Mouse (Mus musculus) myocyte (in vitro differentiated cells): ENCODE measurements at regions not wholly inside any gene's neighbourhood (a gene's known extent, or its start where the extent isn't known, plus 50 kb on each side); places are given as distances from the start of the nearest gene placed in this dataset.
"Not testable (repeated sequence)": the region's sequence is repeated elsewhere in the genome, so short reads cannot be mapped to it uniquely, and the experiment has no call there.

Experiments used
- H3K27me3 ChIP-seq: one replicate; pipeline ENCODE4 v1.6.1; 2011; ENCODE audit not compliant: control insufficient read depth, insufficient read depth, insufficient read length
- H3K36me3 ChIP-seq: one replicate; pipeline ENCODE4 v1.6.1; 2011; ENCODE audit not compliant: control insufficient read depth, insufficient read depth
- H3K4me2 ChIP-seq: one replicate; pipeline ENCODE4 v1.6.1; 2011; ENCODE audit warnings: low read depth, control low read depth
- H3K4me3 ChIP-seq: one replicate; pipeline ENCODE4 v1.5.1; 2011; ENCODE audit warnings: mild to moderate bottlenecking, control low read depth, moderate library complexity
- H3K79me2 ChIP-seq: one replicate; pipeline ENCODE4 v1.6.1; 2011; ENCODE audit not compliant: control insufficient read depth, insufficient read depth
- H3ac ChIP-seq: one replicate; pipeline ENCODE4 v1.6.1; 2011; ENCODE audit not compliant: control insufficient read depth, insufficient read length
- CEBPB ChIP-seq: IDR thresholded peaks from 2 replicates; pipeline ENCODE4 v1.6.1; 2011; ENCODE audit warnings: mild to moderate bottlenecking, moderate library complexity; ENCODE audit not compliant: poor library complexity, insufficient read depth, severe bottlenecking
- E2F4 ChIP-seq: IDR thresholded peaks from one replicate; pipeline ENCODE4 v1.6.1; 2011; ENCODE audit warnings: mild to moderate bottlenecking, control low read depth, moderate library complexity; ENCODE audit not compliant: insufficient read depth
- MAX ChIP-seq: IDR thresholded peaks from one replicate; pipeline ENCODE4 v1.6.1; 2011; ENCODE audit warnings: low read depth, mild to moderate bottlenecking, control low read depth
- MYOD1 ChIP-seq, 3 experiments: IDR thresholded peaks; one replicate each; pipeline ENCODE4 v1.6.1; 2011; ENCODE audit warnings: control low read depth in 2 of 3, low read depth in 2 of 3, mild to moderate bottlenecking in 2 of 3, moderate library complexity in 1 of 3; ENCODE audit not compliant: insufficient read length in 2 of 3, control insufficient read depth in 1 of 3
- MYOG ChIP-seq, 3 experiments: IDR thresholded peaks; one replicate each; pipeline ENCODE4 v1.6.1; 2011; ENCODE audit warnings: control low read depth in 2 of 3, low read depth in 2 of 3, mild to moderate bottlenecking in 2 of 3; ENCODE audit not compliant: insufficient read length in 2 of 3, control insufficient read depth in 1 of 3, insufficient read depth in 1 of 3
- POLR2A ChIP-seq: IDR thresholded peaks from one replicate; pipeline ENCODE4 v1.6.1; 2011; ENCODE audit warnings: low read depth, mild to moderate bottlenecking, control low read depth, moderate library complexity; ENCODE audit not compliant: insufficient read length
- POLR2AphosphoS2 ChIP-seq: IDR thresholded peaks from one replicate; pipeline ENCODE4 v1.6.1; 2011; ENCODE audit warnings: low read depth, control low read depth; ENCODE audit not compliant: insufficient read length
- REST ChIP-seq: IDR thresholded peaks from one replicate; pipeline ENCODE4 v1.6.1; 2011; ENCODE audit warnings: mild to moderate bottlenecking, control low read depth, moderate library complexity; ENCODE audit not compliant: insufficient read depth, insufficient read length
- SRF ChIP-seq: IDR thresholded peaks from one replicate; pipeline ENCODE4 v1.6.1; 2011; ENCODE audit warnings: low read depth; ENCODE audit not compliant: control insufficient read depth, insufficient read length
- TCF12 ChIP-seq: IDR thresholded peaks from one replicate; pipeline ENCODE4 v1.6.1; 2011; ENCODE audit warnings: mild to moderate bottlenecking, control low read depth; ENCODE audit not compliant: poor library complexity, insufficient read depth, severe bottlenecking
- TCF3 ChIP-seq: IDR thresholded peaks from one replicate; pipeline ENCODE4 v1.6.1; 2011; ENCODE audit warnings: low read depth, control low read depth; ENCODE audit not compliant: insufficient read length
- USF1 ChIP-seq: IDR thresholded peaks from one replicate; pipeline ENCODE4 v1.6.1; 2011; ENCODE audit warnings: low read depth, mild to moderate bottlenecking, control low read depth, moderate library complexity

- no peak for TF ChIP-seq TCF3
- TF ChIP-seq MAX: no peak
- no peak for TF ChIP-seq MYOG (IDR thresholded peaks at IDR 0.05; ENCODE audit: control insufficient read depth in 1 of 3, insufficient read depth in 1 of 3, insufficient read length in 2 of 3, low read depth in 2 of 3)
- no peak for TF ChIP-seq E2F4
- no peak for TF ChIP-seq USF1
- H3K79me2 ChIP-seq: no peaks in the 10 kb centered on the region
Observed at GRCm38 (mm10) chr3:18438845-18439244, 490.6 kb downstream of the Cypt12 start.

DNA sequence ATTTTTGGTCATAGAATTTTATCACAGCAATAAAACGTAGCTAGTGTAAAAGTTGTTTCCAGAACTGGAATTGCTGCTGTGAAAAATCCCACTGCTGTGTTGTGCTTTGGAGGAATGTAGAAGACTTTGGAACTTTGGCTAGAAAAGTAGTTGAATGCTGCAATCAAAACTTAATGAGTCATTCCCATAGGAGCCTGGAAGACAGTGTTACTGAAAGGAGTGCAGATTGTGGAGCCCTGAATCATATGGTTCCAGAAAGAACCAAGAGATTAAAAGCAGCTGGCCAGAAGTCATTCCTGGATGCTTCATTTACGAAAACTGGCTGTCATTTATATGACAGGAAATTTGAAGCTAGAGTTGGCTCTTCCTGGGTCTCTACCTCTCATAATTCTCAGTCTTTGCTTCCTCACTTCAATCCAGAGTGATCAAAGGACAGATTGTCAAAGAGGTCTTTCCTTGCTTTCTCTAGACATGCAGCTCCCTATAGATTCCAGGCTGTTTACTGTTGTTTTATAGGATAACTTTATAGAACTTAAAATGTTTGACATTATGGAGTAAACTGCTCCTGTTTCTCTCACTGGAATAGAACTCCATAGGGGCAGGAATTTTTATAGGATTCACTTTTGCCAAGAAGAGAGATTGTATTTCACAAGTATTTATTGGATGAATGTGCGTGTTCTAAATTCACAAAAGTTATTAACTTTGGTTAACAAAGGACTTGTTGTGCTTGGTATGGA is 504.2 kb downstream of the Cypt12 start:
- Histone ChIP-seq H3K27me3 (no peaks in the 10 kb centered on the region), H3ac (no peak overlapping the region), H3K4me3 (no peak overlapping the region), H3K79me2 (no peaks in the 10 kb centered on the region), H3K36me3 (no peaks in the 10 kb centered on the region), H3K4me2 (no peak overlapping the region)
- no peak for TF ChIP-seq CEBPB
- no peak for TF ChIP-seq TCF12
- TF ChIP-seq POLR2AphosphoS2: no peak
- no peak for TF ChIP-seq USF1
- no peak for TF ChIP-seq E2F4
- TF ChIP-seq TCF3: no peak
- TF ChIP-seq POLR2A: no peak
- TF ChIP-seq REST: no peak
- TF ChIP-seq SRF: no peak
- no peak for TF ChIP-seq MAX
- no peak for TF ChIP-seq MYOG (IDR thresholded peaks at IDR 0.05; ENCODE audit: control insufficient read depth in 1 of 3, insufficient read depth in 1 of 3, insufficient read length in 2 of 3, low read depth in 2 of 3)
- TF ChIP-seq MYOD1 (IDR thresholded peaks at IDR 0.05; ENCODE audit: control insufficient read depth in 1 of 3, insufficient read length in 2 of 3, low read depth in 2 of 3): no peak

More at GRCm38 (mm10) chr3:18438845-18439244, 490.6 kb downstream of the Cypt12 start:
- no peak overlapping the region for H3K4me3 ChIP-seq
- H3K4me2 ChIP-seq: no peak overlapping the region
- H3K36me3 ChIP-seq: no peaks in the 10 kb centered on the region
- H3ac ChIP-seq: no peak overlapping the region
- H3K27me3 ChIP-seq: no peaks in the 10 kb centered on the region

GRCm38 (mm10) chr3:18453220-18453985 is 505.2 kb downstream of the Cypt12 start:
- no peaks in the 10 kb centered on the region for H3K27me3 ChIP-seq
- H3K79me2 ChIP-seq: no peaks in the 10 kb centered on the region
- no peak overlapping the region for H3ac ChIP-seq
- TF ChIP-seq SRF (no peak), MYOD1 (IDR thresholded peaks at IDR 0.05; ENCODE audit: control insufficient read depth in 1 of 3, insufficient read length in 2 of 3, low read depth in 2 of 3) (no peak), TCF12 (no peak), CEBPB (no peak)
- no peaks in the 10 kb centered on the region for H3K36me3 ChIP-seq
- no peak overlapping the region for H3K4me3 ChIP-seq
- H3K4me2 ChIP-seq: no peak overlapping the region

DNA sequence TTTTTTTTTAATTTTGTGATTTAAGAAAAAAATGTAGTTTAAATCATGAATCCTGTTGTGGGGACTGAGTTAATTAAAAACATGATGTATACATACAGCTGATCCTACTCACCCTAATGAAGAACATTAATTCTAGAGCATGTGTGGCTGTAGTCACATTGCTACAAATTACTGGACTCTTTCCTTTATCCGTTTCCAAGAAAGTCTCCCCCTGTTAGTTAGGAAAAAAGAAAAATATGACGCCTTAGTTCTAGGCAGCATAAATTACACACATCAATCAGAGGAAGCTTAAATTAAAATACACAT is 505.7 kb downstream of the Cypt12 start:
- Histone ChIP-seq H3K4me2 (no peak overlapping the region), H3K36me3 (no peaks in the 10 kb centered on the region), H3K79me2 (no peaks in the 10 kb centered on the region), H3K4me3 (no peak overlapping the region), H3K27me3 (no peaks in the 10 kb centered on the region), H3ac (no peak overlapping the region)
- TF ChIP-seq MYOD1 (IDR thresholded peaks at IDR 0.05; ENCODE audit: control insufficient read depth in 1 of 3, insufficient read length in 2 of 3, low read depth in 2 of 3) (no peak), USF1 (no peak), CEBPB (no peak)

- H3K4me3 ChIP-seq, H3K36me3 ChIP-seq, H3K79me2 ChIP-seq, H3K27me3 ChIP-seq, H3K4me2 ChIP-seq, H3ac ChIP-seq: not testable (repeated sequence)
Observed at GRCm38 (mm10) chr3:18454558-18455191, 506.5 kb downstream of the Cypt12 start.
